Mouse (Mus musculus) kidney, postnatal 0 days (tissue): ENCODE data around the gene Lima1. TPM values are rescaled to one million over a fixed set of nuclear protein-coding genes. Genes with fewer than 3 reads are reported as not detected.

Experiments
- ATAC-seq: fragments of 200-750 bp; cut with Nextera tagmentation; replicated peaks from 2 replicates; pipeline ENCODE4 v1.8.0; 2017; ENCODE audit warnings: low read depth, moderate number of reproducible peaks, moderate TSS enrichment, moderate library complexity; ENCODE audit not compliant: low FRiP score
- DNase-seq: peaks from one replicate; pipeline ENCODE4 v3.0.0-alpha.2; 2016; ENCODE audit warnings: low spot score
- H3K27ac ChIP-seq: fragments of 300-500 bp; sonication (generic); 2 replicates; pipeline ENCODE4 v1.5.1; 2014; ENCODE audit warnings: mild to moderate bottlenecking
- H3K27me3 ChIP-seq: fragments of 300-500 bp; sonication (generic); 2 replicates; pipeline ENCODE4 v1.6.1; 2014; ENCODE audit warnings: low read length, mixed read lengths; ENCODE audit not compliant: insufficient read depth
- H3K36me3 ChIP-seq: fragments of 300-500 bp; sonication (generic); 2 replicates; pipeline ENCODE4 v1.6.1; 2014; ENCODE audit warnings: low read length, mixed read lengths; ENCODE audit not compliant: insufficient read depth
- H3K4me1 ChIP-seq: fragments of 300-500 bp; sonication (generic); replicated peaks from 2 replicates; pipeline ENCODE4 v1.6.1; 2014; ENCODE audit warnings: antibody characterized with exemption, low read length, mixed read lengths; ENCODE audit not compliant: insufficient read depth
- H3K4me2 ChIP-seq: fragments of 300-500 bp; sonication (generic); 2 replicates; pipeline ENCODE4 v1.6.1; 2014; ENCODE audit warnings: mild to moderate bottlenecking, low read length, moderate library complexity, mixed read lengths
- H3K4me3 ChIP-seq: fragments of 300-500 bp; sonication (generic); replicated peaks from 2 replicates; pipeline ENCODE4 v1.5.1; 2014; ENCODE audit warnings: low read depth, low read length
- H3K9ac ChIP-seq: fragments of 300-500 bp; sonication (generic); 2 replicates; pipeline ENCODE4 v1.6.1; 2014; ENCODE audit warnings: low read depth, low read length
- H3K9me3 ChIP-seq: fragments of 300-500 bp; sonication (generic); replicated peaks from 2 replicates; pipeline ENCODE4 v1.6.1; 2016; ENCODE audit warnings: low read length, inconsistent platforms, mixed read lengths
- CTCF ChIP-seq: IDR thresholded peaks from 2 replicates; pipeline ENCODE4 v1.5.1; 2016; ENCODE audit warnings: antibody characterized with exemption, low read depth, mild to moderate bottlenecking, moderate library complexity
- WGBS: fragments of 180-500 bp; shearing (Covaris S2); extraction: QIAGEN DNeasy Blood & Tissue Kit; methylation state at CpG from one replicate; pipeline ENCODE4 v1.1.7; 2014; 5-methylcytosine and 5-hydroxymethylcytosine counted together
- polyA plus RNA-seq: library from polyadenylated mRNA; unstranded; fragments of >200 nt; fragmentation: Nextera tagmentation; extraction: Ambion mirVana; gene quantifications from 2 replicates; pipeline ENCODE4 v1.2.1, GENCODE M21; 2015

Lima1 gene
- polyA plus RNA-seq, 1 experiment from 2014 or later: 42.8 TPM

GRCm38 (mm10) chr15:99736675-99737074 lies 138.6 kb downstream of the Lima1 start:
- 88% methylated on average over 11 of the region's 11 CpGs for WGBS
- Histone ChIP-seq H3K9ac (no peak overlapping the region), H3K27me3 (no peaks in the 10 kb centered on the region), H3K9me3 (no peaks in the 10 kb centered on the region), H3K36me3 (peaks cover 36% of the 10 kb centered on the region; the same call in 1 of the 2 replicates), H3K4me3 (no peak overlapping the region), H3K4me2 (no peak overlapping the region), H3K4me1 (no peaks in the 10 kb centered on the region), H3K27ac (no peak overlapping the region)
- no peak for DNase-seq
- ATAC-seq: no peak
- TF ChIP-seq CTCF: no peak

- 83% methylated on average over 2 of the region's 2 CpGs for WGBS
- H3K27me3 ChIP-seq: no peaks in the 10 kb centered on the region
- no peak for DNase-seq
- H3K4me2 ChIP-seq: no peak overlapping the region
- H3K36me3 ChIP-seq: peaks cover 29% of the 10 kb centered on the region; the same call in 1 of the 2 replicates
- H3K4me1 ChIP-seq: no peaks in the 10 kb centered on the region
- H3K9me3 ChIP-seq: no peaks in the 10 kb centered on the region
- H3K27ac ChIP-seq: no peak overlapping the region
- H3K4me3 ChIP-seq: no peak overlapping the region
- no peak for TF ChIP-seq CTCF
- ATAC-seq: no peak
- no peak overlapping the region for H3K9ac ChIP-seq
Measured at GRCm38 (mm10) chr15:99735631-99736030, 139.6 kb downstream of the Lima1 start.

- H3K9me3 ChIP-seq: no peaks in the 10 kb centered on the region
- no peak overlapping the region for H3K4me3 ChIP-seq
- TF ChIP-seq CTCF: no peak
- no peak overlapping the region for H3K9ac ChIP-seq
- H3K4me1 ChIP-seq: no peaks in the 10 kb centered on the region
- WGBS: 94% methylated on average over 5 of the region's 5 CpGs
- H3K4me2 ChIP-seq: no peak overlapping the region
- no peak overlapping the region for H3K27ac ChIP-seq
- DNase-seq: no peak
- no peak for ATAC-seq
- H3K27me3 ChIP-seq: no peaks in the 10 kb centered on the region
- peaks cover 32% of the 10 kb centered on the region for H3K36me3 ChIP-seq
Measured at GRCm38 (mm10) chr15:99733186-99733585, 142.1 kb downstream of the Lima1 start.

GRCm38 (mm10) chr15:99731678-99732077 lies 143.6 kb downstream of the Lima1 start:
- 87% methylated on average over 3 of the region's 3 CpGs for WGBS
- no peak for ATAC-seq
- no peaks in the 10 kb centered on the region for H3K4me1 ChIP-seq
- no peaks in the 10 kb centered on the region for H3K9me3 ChIP-seq
- H3K27ac ChIP-seq: no peak overlapping the region
- no peak overlapping the region for H3K4me2 ChIP-seq
- no peak for DNase-seq
- H3K27me3 ChIP-seq: no peaks in the 10 kb centered on the region
- H3K36me3 ChIP-seq: peaks cover 23% of the 10 kb centered on the region; the same call in 1 of the 2 replicates
- TF ChIP-seq CTCF: no peak
- H3K4me3 ChIP-seq: no peak overlapping the region
- no peak overlapping the region for H3K9ac ChIP-seq

- Histone ChIP-seq H3K36me3 (peaks cover 22% of the 10 kb centered on the region; the same call in 1 of the 2 replicates), H3K4me1 (no peaks in the 10 kb centered on the region), H3K9ac (no peak overlapping the region), H3K9me3 (no peaks in the 10 kb centered on the region), H3K27ac (no peak overlapping the region), H3K4me2 (no peak overlapping the region), H3K27me3 (no peaks in the 10 kb centered on the region), H3K4me3 (no peak overlapping the region)
- DNase-seq (no peak), ATAC-seq (no peak)
- no peak for TF ChIP-seq CTCF
- WGBS: 85% methylated on average over 2 of the region's 2 CpGs
Measured at GRCm38 (mm10) chr15:99731167-99731566, 144.1 kb downstream of the Lima1 start.

- Histone ChIP-seq H3K27ac (no peak overlapping the region), H3K36me3 (peaks cover 11% of the 10 kb centered on the region; the same call in 1 of the 2 replicates), H3K4me1 (peaks cover 7% of the 10 kb centered on the region), H3K9ac (no peak overlapping the region), H3K9me3 (no peaks in the 10 kb centered on the region), H3K27me3 (no peaks in the 10 kb centered on the region), H3K4me3 (no peak overlapping the region), H3K4me2 (no peak overlapping the region)
- ATAC-seq (no peak), DNase-seq (no peak)
- WGBS: 94% methylated on average over 3 of the region's 4 CpGs
- peak; percentile 51 for TF ChIP-seq CTCF
Measured at GRCm38 (mm10) chr15:99729056-99729783, 146.0 kb downstream of the Lima1 start.

Other genes with a start within 250 kb of the Lima1 start
- gene Racgap1, start 223.8 kb downstream of the Lima1 start, polyA plus RNA-seq: 53.5 and 62.7 TPM in 2 replicates
- gene Asic1, start 205.1 kb downstream of the Lima1 start, polyA plus RNA-seq: 1.1 and 1.5 TPM in 2 replicates
- 44.2 and 46.5 TPM in 2 replicates for gene Smarcd1, start 173.3 kb downstream of the Lima1 start, polyA plus RNA-seq
- not detected in 2 replicates for gene Gm17349, start 170.0 kb downstream of the Lima1 start, polyA plus RNA-seq
- 46.1 and 54.1 TPM in 2 replicates for gene Gpd1, start 157.9 kb downstream of the Lima1 start, polyA plus RNA-seq
- gene Cox14, start 149.8 kb downstream of the Lima1 start, polyA plus RNA-seq: 279 and 297 TPM in 2 replicates
- gene Cers5, start 102.6 kb downstream of the Lima1 start, polyA plus RNA-seq: 60.8 and 63.2 TPM in 2 replicates
- 0.03 TPM in 1 of 2 replicates, not detected in the other for gene Fam186a, start 91.6 kb upstream of the Lima1 start, polyA plus RNA-seq
- 35.4 and 36.0 TPM in 2 replicates for gene Larp4, start 94.6 kb upstream of the Lima1 start, polyA plus RNA-seq
- gene Dip2b, start 163.2 kb upstream of the Lima1 start, polyA plus RNA-seq: 4.9 and 5.7 TPM in 2 replicates